Mouse (Mus musculus): ENCODE measurements around the gene Sema4b. TPM values are rescaled to one million over a fixed set of nuclear protein-coding genes. Genes with fewer than 3 reads are reported as not detected.

Sema4b gene
- polyA plus RNA-seq, 1 experiment from 2014 or later, result 14.1 TPM

DNA sequence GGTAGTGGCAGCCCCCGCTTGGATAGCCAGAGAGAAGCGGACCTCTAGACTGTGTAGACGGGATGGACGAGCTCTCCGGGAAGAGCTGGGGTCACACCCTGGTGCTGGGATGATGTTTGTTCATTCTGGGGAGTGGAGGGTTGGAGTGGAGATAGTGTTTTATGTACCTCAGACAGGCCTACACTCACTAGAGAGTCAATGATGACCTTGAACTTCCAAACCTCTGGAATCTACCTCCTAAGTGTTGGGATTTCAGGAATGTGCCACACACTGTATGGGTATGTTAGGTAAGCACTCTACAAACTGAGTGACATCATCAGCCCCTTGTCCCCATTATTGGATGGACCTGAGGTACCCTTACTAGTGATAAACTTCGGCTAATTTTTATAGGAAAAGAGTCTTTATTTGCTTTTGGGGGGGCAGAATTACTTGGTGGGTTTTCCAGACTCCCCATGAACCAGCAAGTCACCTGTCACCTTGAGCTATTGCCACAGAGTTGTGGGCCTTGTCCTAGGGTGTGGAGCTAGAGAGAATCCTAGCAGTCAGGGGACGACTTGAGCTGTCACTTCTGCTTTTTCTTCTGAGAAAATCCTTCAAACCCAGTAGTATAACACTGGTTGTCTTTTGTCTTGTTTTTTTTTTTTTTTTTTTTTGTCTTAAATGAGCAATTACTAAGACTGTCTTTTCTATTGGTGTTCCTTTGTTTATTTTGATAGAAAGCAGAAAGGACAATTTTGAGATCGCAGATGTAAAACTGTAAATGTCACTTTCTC lies 28.0 kb upstream of the Sema4b start:
- H3K36me3 ChIP-seq, result no peaks in the 10 kb centered on the region
- ATAC-seq (ENCODE audit: low FRiP score, low read depth), result no peak

DNA sequence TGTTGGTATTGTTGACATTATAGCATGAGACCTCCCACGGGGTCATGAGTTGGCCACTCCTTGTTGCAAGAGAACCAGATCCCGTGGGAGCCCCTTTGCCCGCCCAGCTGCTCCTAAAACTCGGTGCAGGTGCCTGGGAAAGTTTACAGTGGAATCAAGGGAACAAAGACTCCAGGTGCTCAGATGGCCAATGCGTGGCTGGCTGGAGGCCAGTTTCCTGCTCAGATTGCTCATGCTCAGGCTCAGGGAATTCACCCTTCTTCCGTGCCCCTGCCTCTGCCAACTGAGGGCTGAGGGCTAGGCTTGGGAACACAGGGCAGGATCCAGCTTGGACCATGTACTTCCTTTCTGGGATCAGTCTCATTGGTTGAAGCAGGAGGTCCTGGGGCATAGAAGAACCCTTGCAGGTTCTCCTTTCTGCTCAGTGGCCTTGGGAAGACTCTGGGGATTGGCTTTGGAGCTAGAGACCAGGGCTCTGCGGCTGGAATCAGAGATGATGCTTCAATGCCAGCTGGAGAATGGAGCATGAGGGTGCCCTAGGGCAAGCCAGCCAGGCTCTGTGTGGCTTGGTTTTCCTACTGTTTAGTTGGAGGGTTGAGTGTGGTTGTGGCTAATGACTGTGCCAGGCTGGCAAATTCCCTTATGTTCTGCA lies 26.2 kb upstream of the Sema4b start:
- no peaks in the 10 kb centered on the region for H3K36me3 ChIP-seq
- no peaks in the 10 kb centered on the region for H3K9me3 ChIP-seq
- H3K27ac ChIP-seq, result peak overlapping the region; percentile 48; the same call in 1 of the 2 replicates
- no peak overlapping the region for H3K4me2 ChIP-seq (replicated peaks)
- no peaks in the 10 kb centered on the region for H3K27me3 ChIP-seq
- H3K4me3 ChIP-seq, result no peak overlapping the region
- peaks cover 12% of the 10 kb centered on the region for H3K4me1 ChIP-seq
- no peak overlapping the region for H3K9ac ChIP-seq
- ATAC-seq (ENCODE audit: low FRiP score, low read depth), result peak; percentile 25
- WGBS, result 50% methylated on average over 7 of the region's 7 CpGs

More for the DNA sequence above, 28.0 kb upstream of the Sema4b start:
- Histone ChIP-seq H3K4me3 (no peak overlapping the region), H3K27me3 (no peaks in the 10 kb centered on the region), H3K9me3 (no peaks in the 10 kb centered on the region), H3K9ac (no peak overlapping the region), H3K4me1 (peaks cover 12% of the 10 kb centered on the region), H3K27ac (no peak overlapping the region), H3K4me2 (replicated peaks) (no peak overlapping the region)
- WGBS, result 86% methylated on average over 8 of the region's 8 CpGs

DNA sequence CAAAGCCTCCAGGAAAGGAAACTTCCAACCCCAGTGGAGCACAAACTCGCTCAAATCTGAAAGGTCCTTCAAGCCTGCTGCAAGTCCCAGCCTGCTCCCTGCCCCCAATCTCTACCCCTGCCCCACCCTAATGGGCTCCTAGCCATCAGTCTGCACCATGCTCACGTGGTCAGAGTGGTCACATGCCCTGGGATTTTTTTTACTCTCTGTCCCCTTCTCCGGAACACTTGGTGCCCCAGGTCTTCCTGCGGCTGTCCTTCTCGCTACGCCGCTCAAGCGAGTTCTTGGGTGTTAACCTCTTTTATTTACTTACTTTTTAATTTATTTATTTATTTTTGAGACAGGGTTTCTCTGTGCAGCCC lies 25.7 kb upstream of the Sema4b start:
- Histone ChIP-seq H3K4me3 (no peak overlapping the region), H3K4me1 (peaks cover 12% of the 10 kb centered on the region), H3K27me3 (no peaks in the 10 kb centered on the region), H3K9me3 (no peaks in the 10 kb centered on the region), H3K27ac (peak overlapping the region; percentile 48; the same call in 1 of the 2 replicates), H3K36me3 (no peaks in the 10 kb centered on the region), H3K9ac (no peak overlapping the region), H3K4me2 (replicated peaks) (no peak overlapping the region)
- peak; percentile 39; the same call in 1 of the 2 replicates for ATAC-seq (ENCODE audit: low FRiP score, low read depth)
- WGBS, result 71% methylated on average over 8 of the region's 8 CpGs

DNA sequence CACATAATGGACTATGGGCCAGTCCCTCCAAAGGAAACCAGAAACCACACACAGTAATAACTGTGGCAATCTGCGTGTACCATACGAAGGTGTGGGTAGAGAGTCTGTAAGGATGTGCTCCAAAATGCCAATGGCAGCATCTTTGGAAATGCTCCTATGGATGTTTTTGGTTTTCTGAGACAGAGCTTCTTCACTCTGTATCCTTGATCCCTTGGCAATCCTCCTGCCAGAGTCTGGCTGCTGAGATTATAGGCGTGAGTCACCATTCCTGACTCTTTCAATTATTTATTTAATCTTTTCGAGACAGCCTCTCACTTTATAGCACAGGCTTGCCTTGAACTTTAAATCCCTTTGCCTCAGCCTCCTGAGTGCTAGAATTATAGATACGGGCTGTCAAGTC lies 21.2 kb upstream of the Sema4b start:
- Histone ChIP-seq H3K9me3 (no peaks in the 10 kb centered on the region), H3K27me3 (no peaks in the 10 kb centered on the region), H3K4me1 (peaks cover 5% of the 10 kb centered on the region), H3K27ac (no peak overlapping the region), H3K4me2 (replicated peaks) (no peak overlapping the region), H3K9ac (no peak overlapping the region), H3K4me3 (no peak overlapping the region), H3K36me3 (no peaks in the 10 kb centered on the region)
- ATAC-seq (ENCODE audit: low FRiP score, low read depth), result no peak
- 79% methylated on average over 5 of the region's 5 CpGs for WGBS

DNA sequence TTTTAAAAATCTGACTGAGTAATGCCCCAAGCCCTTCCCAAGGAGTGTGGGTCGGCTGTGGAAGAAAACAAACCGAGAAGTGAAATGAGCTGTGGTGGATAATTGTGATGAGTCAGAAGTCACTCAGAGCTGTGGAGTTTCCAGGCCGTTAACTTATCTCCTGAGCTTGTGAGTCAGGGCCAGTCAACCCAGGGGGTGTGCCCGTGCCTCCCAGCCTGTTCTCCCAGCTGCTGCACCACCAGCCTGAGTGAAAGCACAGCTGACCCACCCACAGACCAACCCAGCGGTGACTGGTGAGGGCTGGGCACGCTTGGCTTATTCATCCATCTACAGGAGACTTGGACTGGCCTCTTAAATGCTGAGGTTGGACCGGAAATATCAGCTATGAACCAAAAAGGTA lies 19.9 kb upstream of the Sema4b start:
- H3K4me1 ChIP-seq, result peaks cover 7% of the 10 kb centered on the region
- no peaks in the 10 kb centered on the region for H3K9me3 ChIP-seq
- H3K27ac ChIP-seq, result no peak overlapping the region
- no peak overlapping the region for H3K4me2 ChIP-seq (replicated peaks)
- H3K36me3 ChIP-seq, result no peaks in the 10 kb centered on the region
- 71% methylated on average over 7 of the region's 7 CpGs for WGBS
- H3K9ac ChIP-seq, result no peak overlapping the region
- no peaks in the 10 kb centered on the region for H3K27me3 ChIP-seq
- no peak for ATAC-seq (ENCODE audit: low FRiP score, low read depth)
- no peak overlapping the region for H3K4me3 ChIP-seq

DNA sequence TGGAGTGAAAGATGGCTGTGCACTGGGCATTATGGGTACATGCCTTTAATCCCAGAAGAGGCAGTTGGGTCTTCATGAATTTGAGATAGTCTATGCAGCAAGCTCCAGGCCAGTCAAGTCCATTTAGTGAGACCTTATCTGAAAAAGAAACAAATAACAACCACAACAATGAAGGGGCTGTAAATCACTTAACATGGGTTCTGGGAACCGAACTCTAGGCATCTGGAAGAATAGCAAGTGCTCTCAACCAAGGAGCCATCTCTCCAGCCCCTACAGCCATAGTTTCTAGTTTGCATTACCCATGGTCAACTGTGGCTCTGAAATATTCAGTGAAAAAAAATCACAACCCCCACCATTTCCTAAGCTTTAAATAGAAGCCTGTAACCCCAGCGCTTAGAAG lies 16.8 kb upstream of the Sema4b start:
- Histone ChIP-seq H3K4me2 (replicated peaks) (no peak overlapping the region), H3K27ac (no peak overlapping the region), H3K9ac (no peak overlapping the region), H3K36me3 (no peaks in the 10 kb centered on the region), H3K9me3 (no peaks in the 10 kb centered on the region), H3K4me1 (peaks cover 7% of the 10 kb centered on the region), H3K27me3 (no peaks in the 10 kb centered on the region), H3K4me3 (no peak overlapping the region)
- no peak for ATAC-seq (ENCODE audit: low FRiP score, low read depth)
- 87% methylated on average over 2 of the region's 2 CpGs for WGBS

DNA sequence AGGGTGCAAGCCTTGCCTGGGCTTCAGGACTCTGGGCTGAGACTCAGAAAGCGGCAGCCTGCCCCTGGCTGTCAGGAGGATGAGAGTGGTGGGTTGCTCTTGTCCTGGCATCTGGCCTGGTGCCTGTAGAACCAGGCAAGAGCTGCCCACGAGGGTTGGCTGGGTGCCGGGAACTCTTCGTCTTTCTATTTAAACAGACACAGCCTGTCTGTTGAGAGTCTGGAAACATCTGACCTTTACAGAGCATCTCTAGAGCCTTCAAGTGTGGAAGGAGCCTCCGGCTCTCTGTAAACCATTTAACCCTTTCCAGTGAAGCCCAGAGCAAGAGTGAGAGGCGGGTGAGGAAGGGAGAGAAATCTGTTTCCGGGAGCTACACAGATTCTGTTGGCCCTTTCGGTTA lies 15.3 kb upstream of the Sema4b start:
- Histone ChIP-seq H3K4me3 (no peak overlapping the region), H3K27me3 (no peaks in the 10 kb centered on the region), H3K9me3 (no peaks in the 10 kb centered on the region), H3K27ac (no peak overlapping the region), H3K9ac (no peak overlapping the region), H3K36me3 (no peaks in the 10 kb centered on the region), H3K4me1 (peaks cover 7% of the 10 kb centered on the region), H3K4me2 (replicated peaks) (no peak overlapping the region)
- ATAC-seq (ENCODE audit: low FRiP score, low read depth), result no peak
- 32% methylated on average over 8 of the region's 8 CpGs for WGBS

DNA sequence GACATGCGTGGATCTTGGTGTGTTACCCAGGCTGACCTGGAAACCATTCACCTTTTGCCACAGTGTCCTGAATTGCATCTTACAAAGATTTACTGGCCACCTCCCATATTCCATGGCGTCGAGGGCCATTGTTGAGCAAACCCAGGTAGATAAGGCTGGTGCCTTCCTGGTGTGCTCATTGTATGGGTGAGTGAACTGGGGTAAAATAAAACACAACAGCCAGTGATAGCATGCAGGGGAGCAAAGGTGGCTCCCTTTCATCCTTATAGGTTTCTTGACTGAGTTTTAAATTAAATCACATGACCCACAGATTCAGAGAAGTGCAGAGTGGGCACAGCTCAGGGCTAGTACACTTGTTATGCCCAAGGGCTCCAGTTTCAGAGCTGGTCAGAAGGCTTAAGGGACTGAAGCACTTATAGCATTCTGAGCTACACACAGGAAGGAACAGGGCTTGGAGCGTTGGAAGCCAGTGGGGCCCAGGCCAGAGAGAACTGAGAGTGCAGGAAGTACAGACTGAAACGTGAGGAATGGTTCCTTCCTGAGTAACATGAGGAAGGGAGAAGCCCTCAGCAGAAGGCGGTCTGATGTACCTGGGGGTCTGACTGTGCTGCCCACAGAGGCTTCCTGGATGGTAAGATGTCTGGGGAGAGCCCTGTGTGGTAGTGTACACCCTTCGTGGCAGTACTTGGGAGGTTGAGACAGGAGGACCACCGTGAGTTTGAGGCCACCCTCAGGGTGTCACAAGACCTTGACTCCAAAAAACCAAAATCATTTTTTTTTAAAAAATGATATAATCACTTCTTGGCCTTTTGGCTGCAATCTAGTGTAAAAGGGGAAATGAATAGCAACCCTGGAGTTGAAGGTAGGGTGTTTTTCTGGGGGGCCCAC lies 14.3 kb upstream of the Sema4b start:
- no peaks in the 10 kb centered on the region for H3K9me3 ChIP-seq
- H3K4me3 ChIP-seq, result no peak overlapping the region
- no peaks in the 10 kb centered on the region for H3K36me3 ChIP-seq
- WGBS, result 67% methylated on average over 8 of the region's 8 CpGs
- H3K27me3 ChIP-seq, result no peaks in the 10 kb centered on the region
- H3K4me2 ChIP-seq (replicated peaks), result no peak overlapping the region
- ATAC-seq (ENCODE audit: low FRiP score, low read depth), result no peak
- no peak overlapping the region for H3K9ac ChIP-seq
- H3K27ac ChIP-seq, result no peak overlapping the region
- peaks cover 7% of the 10 kb centered on the region for H3K4me1 ChIP-seq

DNA sequence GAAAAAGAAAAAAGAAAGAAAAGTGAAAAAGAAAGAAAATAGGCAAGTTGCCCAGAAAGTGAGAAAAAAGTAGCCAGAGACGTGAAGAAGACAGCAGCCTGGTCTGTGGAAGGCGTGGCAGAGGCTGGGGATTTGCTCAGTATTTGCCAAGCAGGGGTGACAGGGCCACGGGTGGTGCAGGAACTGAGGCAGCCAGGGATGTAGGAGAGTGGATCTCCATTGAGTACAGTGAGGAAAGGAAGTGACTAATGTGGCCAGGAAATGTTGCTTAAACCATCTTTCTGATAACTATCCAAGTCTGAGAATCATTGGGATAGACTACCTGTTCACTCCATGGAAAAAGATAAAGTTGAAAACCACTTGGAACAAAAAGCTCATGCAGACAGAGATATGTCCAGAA lies 10.5 kb upstream of the Sema4b start:
- Histone ChIP-seq H3K9me3 (no peaks in the 10 kb centered on the region), H3K27ac (no peak overlapping the region), H3K4me1 (peaks cover 6% of the 10 kb centered on the region), H3K36me3 (no peaks in the 10 kb centered on the region), H3K9ac (no peak overlapping the region), H3K4me3 (no peak overlapping the region), H3K4me2 (replicated peaks) (no peak overlapping the region), H3K27me3 (no peaks in the 10 kb centered on the region)
- ATAC-seq (ENCODE audit: low FRiP score, low read depth), result no peak
- WGBS, result 62% methylated on average over 3 of the region's 3 CpGs

DNA sequence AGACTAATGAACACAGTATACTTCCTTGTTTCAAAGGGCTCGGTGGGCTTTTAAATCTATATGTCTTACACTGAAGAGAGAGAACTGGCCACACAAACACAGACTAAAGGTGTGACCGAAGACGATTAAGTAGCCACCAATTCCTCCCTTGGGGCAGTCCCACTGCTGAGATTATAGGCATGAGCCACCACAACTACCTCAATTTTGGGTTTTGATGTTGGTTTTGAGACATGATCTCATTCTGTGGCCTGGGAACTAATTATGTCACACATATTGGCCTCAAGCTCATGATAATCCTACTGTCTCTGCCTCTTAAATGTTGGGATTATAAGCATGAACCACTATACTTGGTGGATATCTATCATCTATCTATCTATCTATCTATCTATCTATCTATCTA lies 9.2 kb upstream of the Sema4b start:
- Histone ChIP-seq H3K9ac (no peak overlapping the region), H3K9me3 (no peaks in the 10 kb centered on the region), H3K27ac (no peak overlapping the region), H3K4me3 (no peak overlapping the region), H3K4me2 (replicated peaks) (no peak overlapping the region), H3K36me3 (no peaks in the 10 kb centered on the region), H3K27me3 (no peaks in the 10 kb centered on the region), H3K4me1 (no peaks in the 10 kb centered on the region)
- WGBS, result 88% methylated on average over 3 of the region's 3 CpGs
- no peak for ATAC-seq (ENCODE audit: low FRiP score, low read depth)

DNA sequence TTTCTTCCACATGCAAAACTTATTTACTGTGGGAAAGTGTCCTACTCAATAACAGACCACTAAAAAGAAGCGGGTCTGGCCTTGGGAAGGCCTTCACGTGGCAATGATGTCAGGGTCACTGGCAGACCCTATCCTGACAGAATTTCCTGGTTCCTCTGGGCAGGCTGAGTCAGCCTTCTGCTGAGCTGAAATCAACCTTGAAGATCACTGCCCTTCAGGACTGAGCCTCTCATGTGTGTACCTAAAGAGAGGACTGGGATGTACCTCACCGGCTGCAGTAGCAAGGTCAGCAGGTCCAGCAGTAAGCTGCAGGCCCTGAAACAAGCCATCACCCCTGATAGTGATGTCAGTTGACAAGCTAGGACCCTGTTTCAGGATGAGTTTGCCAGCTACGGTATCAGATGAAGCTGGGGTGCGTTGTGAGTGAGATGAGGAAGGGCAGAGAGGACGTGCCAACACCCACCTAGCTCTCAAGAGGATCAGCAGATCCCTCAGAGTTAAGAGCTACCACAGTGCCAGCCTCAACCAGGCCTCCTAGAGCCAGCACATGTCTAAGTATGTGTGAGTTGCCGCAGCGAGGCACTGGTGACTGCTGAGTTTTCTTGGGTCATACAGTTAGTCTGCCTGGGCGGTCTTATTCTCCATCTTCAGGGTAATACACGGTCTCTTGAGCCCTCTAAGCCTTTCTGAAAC lies 8.5 kb upstream of the Sema4b start:
- H3K4me3 ChIP-seq, result no peak overlapping the region
- no peaks in the 10 kb centered on the region for H3K27me3 ChIP-seq
- no peak overlapping the region for H3K4me2 ChIP-seq (replicated peaks)
- ATAC-seq (ENCODE audit: low FRiP score, low read depth), result no peak
- H3K36me3 ChIP-seq, result no peaks in the 10 kb centered on the region
- no peak overlapping the region for H3K27ac ChIP-seq
- WGBS, result 88% methylated on average over 10 of the region's 10 CpGs
- H3K9ac ChIP-seq, result no peak overlapping the region
- no peaks in the 10 kb centered on the region for H3K4me1 ChIP-seq
- H3K9me3 ChIP-seq, result no peaks in the 10 kb centered on the region

DNA sequence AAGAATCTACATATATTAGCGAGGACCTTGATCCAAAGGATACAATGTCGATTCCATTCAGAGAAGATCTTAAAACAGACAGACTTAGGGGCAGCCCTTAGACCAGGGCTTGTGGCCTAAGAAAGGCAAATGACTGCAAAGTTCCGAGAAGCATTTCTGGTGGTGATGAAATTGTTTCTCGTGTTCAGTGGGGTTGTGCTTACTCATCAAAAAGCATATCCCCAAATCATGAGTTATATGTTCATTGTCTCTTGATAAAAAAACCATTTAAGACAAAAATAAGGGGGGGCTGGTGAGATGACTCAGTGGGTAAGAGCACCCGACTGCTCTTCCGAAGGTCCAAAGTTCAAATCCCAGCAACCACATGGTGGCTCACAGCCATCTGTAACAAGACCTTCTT lies 7.3 kb upstream of the Sema4b start:
- Histone ChIP-seq H3K9me3 (no peaks in the 10 kb centered on the region), H3K36me3 (no peaks in the 10 kb centered on the region), H3K4me3 (no peak overlapping the region), H3K27ac (no peak overlapping the region), H3K4me1 (no peaks in the 10 kb centered on the region), H3K4me2 (replicated peaks) (no peak overlapping the region), H3K9ac (no peak overlapping the region), H3K27me3 (no peaks in the 10 kb centered on the region)
- 87% methylated on average over 6 of the region's 6 CpGs for WGBS
- ATAC-seq (ENCODE audit: low FRiP score, low read depth), result no peak
